Mouse (Mus musculus) mouse trophoblast stem cell (cell line): ENCODE measurements around the gene Tbx3.

Experiments used
- in situ Hi-C, 2 experiments: fragments of 300-500 bp; cut with MseI, MboI; formaldehyde crosslinking; loops; 2 replicates in 1 of 2; 3 replicates in 1 of 2; pipeline ENCODE4 v1.15.1; 2025

Gene Tbx3

GRCm38 (mm10) chr5:119679614-119680328 is 9.3 kb downstream of the Tbx3 start:
- in situ Hi-C loops: loop anchor here (10.0 to 25.0 kb wide), 2 partner anchors 95 to 892 kb away; no protein-coding TSS in a partner anchor

- in situ Hi-C loops: loop anchor here in 1 of 2 experiments (25.0 kb wide), 1 partner anchor 893 kb away; no protein-coding TSS in a partner anchor
Measured at GRCm38 (mm10) chr5:119680329-119681010, 10.0 kb downstream of the Tbx3 start.

- in situ Hi-C loops: loop anchor here in 1 of 2 experiments (25.0 kb wide), 1 partner anchor 894 kb away; no protein-coding TSS in a partner anchor
Measured at GRCm38 (mm10) chr5:119681011-119681832, 10.8 kb downstream of the Tbx3 start.

DNA sequence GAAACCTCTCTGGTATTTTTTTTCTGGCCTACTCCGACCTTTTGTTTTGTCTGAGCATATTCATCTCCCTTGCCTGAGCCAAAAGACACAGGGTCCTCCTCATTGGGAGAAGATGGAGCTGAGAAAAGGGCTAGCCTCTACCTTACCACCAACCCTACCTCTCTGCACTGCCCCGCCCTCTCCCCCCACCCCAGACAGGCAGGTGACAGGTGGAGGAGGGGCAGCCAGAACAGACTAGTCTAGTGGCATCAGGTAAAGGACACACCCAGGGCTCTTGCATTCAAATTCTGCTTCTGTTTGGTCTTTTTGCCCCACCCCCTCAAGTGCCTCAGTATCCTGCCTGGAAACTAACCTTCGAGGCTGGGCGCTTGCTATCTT is 11.4 kb downstream of the Tbx3 start:
- in situ Hi-C loops: loop anchor here in 1 of 2 experiments (25.0 kb wide), 1 partner anchor 895 kb away; no protein-coding TSS in a partner anchor

DNA sequence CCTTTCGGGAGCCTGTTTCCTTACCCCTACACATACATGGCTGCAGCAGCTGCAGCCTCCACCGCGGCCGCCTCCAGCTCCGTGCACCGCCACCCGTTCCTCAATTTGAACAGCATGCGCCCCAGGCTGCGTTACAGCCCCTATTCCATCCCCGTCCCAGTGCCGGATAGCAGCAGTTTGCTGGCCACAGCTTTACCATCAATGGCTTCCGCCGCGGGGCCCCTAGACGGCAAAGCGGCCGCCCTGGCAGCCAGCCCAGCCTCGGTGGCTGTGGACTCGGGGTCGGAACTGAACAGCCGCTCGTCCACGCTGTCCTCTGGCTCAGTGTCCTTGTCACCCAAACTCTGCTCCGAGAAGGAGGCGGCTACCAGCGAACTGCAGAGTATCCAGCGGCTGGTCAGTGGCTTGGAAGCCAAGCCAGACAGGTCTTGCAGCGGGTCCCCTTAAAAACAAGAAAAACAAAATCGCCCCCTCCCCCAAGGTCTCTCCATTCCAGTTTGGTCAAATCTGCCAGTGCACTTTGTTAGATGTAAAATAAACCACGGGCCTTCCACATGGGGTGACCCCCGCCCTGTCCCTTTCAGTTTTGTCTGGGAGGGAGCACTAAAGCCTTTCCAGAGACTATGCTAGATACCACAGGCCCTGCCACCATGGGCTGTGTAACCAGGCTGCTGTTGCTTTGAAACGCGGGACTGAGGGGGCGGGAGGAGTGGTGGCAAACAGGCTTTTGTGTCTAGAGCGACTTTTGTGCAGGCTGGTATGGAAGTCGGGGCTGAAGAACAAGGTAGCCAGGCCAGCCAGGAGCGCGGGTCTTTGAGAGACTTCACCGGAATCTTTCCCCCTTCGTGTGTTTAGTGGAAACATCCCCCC is 12.4 kb downstream of the Tbx3 start:
- in situ Hi-C loops: loop anchor here in 1 of 2 experiments (25.0 kb wide), 1 partner anchor 896 kb away; no protein-coding TSS in a partner anchor

DNA sequence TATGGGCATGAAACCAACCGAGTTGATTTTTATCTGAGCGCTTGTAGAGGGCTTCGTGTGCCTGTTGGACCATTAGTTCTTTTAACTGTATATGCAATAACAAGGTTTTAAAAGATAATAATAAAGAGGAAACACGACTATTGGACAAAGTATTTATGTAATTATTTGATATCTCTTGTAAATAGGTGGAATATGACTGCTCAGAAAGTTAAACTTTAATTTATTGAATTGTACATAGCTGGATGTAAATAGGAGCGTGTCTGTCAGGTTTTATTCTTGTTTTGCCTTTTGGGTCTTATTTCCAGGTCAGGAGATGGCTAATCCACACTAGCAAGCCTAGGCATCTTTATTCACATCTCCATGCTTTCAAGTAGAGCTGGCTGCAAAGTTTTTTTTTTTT is 13.4 kb downstream of the Tbx3 start:
- in situ Hi-C loops: loop anchor here in 1 of 2 experiments (25.0 kb wide), 1 partner anchor 897 kb away; no protein-coding TSS in a partner anchor

- in situ Hi-C loops: loop anchor here in 1 of 2 experiments (25.0 kb wide), 1 partner anchor 898 kb away; no protein-coding TSS in a partner anchor
Measured at GRCm38 (mm10) chr5:119684701-119685391, 14.4 kb downstream of the Tbx3 start.

DNA sequence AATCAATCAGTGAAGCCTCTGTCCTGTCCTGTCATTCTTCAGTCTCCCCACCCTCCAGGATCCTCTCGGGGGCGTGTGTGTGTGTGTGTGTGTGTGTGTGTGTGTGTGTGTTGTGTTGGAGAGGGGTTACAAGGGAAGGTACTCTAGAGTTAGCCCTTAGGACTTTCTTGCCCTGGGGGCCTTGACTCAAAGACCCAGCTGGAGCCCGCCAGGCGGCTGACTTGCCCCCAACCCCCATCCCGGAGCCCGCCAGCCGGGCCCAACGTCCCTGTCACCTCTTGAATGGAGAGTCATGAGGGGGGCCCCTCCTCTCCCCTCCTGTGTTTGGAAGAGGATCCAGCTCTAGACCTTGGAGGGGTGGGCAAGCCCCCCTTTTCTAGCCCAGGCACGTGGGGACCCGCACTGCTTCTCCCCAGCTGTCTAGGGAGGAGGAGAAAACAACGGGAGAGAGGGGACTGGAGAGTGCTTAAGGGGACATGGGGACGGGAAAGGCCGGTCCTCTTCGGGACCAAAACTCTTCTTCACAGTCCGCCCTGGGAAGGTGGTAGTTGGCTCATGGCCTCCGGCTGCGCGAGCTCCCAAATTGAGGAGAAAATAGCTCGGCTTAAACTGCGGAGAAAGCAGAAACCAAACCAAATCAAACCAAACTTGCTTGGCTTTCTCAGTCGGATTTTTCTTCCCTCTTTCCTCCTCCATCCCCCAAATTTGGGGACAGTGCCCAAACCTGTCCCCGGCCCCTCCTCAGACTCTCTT is 15.2 kb downstream of the Tbx3 start:
- in situ Hi-C loops: loop anchor here in 1 of 2 experiments (25.0 kb wide), 1 partner anchor 898 kb away; no protein-coding TSS in a partner anchor

GRCm38 (mm10) chr5:119686199-119686964 is 15.9 kb downstream of the Tbx3 start:
- in situ Hi-C loops: loop anchor here in 1 of 2 experiments (25.0 kb wide), 1 partner anchor 899 kb away; no protein-coding TSS in a partner anchor

GRCm38 (mm10) chr5:119687005-119687855 is 16.8 kb downstream of the Tbx3 start:
- in situ Hi-C loops: loop anchor here in 1 of 2 experiments (25.0 kb wide), 1 partner anchor 900 kb away; no protein-coding TSS in a partner anchor

GRCm38 (mm10) chr5:119687856-119688206 is 17.4 kb downstream of the Tbx3 start:
- in situ Hi-C loops: loop anchor here in 1 of 2 experiments (25.0 kb wide), 1 partner anchor 901 kb away; no protein-coding TSS in a partner anchor

- in situ Hi-C loops: loop anchor here in 1 of 2 experiments (25.0 kb wide), 1 partner anchor 901 kb away; no protein-coding TSS in a partner anchor
Measured at GRCm38 (mm10) chr5:119688306-119688705, 17.8 kb downstream of the Tbx3 start.

GRCm38 (mm10) chr5:119688914-119689420 is 18.5 kb downstream of the Tbx3 start:
- in situ Hi-C loops: loop anchor here in 1 of 2 experiments (25.0 kb wide), 1 partner anchor 902 kb away; no protein-coding TSS in a partner anchor

DNA sequence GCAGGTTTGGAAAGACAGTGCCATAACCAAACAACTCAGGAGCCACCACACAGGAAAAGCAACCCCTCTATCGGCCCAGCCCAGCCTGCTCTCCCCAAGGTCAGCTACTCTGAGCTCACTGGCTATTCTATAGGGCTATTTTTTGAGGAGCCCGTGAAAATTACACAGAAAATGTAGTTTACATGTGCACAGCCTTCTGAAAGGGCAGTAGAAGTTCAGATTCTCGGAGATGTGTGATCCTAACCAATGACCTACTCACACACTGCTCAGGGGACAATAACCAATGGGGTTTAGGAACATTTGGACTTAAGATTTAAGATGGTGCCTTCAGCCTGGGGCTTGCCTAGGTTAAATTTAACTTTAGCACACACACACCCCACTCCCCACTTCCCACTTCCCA is 19.0 kb downstream of the Tbx3 start:
- in situ Hi-C loops: loop anchor here in 1 of 2 experiments (25.0 kb wide), 1 partner anchor 902 kb away; no protein-coding TSS in a partner anchor

GRCm38 (mm10) chr5:119691075-119691474 is 20.6 kb downstream of the Tbx3 start:
- in situ Hi-C loops: loop anchor here (5.0 to 25.0 kb wide), 3 partner anchors 814 to 906 kb away; no protein-coding TSS in a partner anchor

DNA sequence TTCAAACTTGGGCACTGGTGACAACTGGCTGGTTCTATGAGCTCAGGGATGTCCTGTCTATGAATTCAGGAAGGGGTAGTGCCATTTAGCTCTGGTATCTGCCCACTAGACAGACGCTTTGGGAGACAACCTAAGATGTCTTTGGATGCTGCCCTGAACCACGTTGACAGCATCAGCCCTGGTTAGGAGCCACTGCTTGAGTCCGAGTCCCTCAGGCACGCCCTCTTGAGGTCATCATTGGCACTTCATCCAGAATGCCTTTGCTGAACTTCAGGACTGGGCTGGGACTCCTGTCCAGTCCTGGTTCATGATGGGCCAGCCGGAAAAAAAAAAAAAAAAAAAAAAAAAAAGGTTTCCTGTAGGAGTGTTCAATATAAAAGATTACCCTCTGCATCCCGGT is 22.0 kb downstream of the Tbx3 start:
- in situ Hi-C loops: loop anchor here (5.0 to 25.0 kb wide), 3 partner anchors 815 to 908 kb away; no protein-coding TSS in a partner anchor
